Mouse (Mus musculus): ENCODE measurements at regions not wholly inside any gene's neighbourhood (a gene's known extent, or its start where the extent isn't known, plus 50 kb on each side); places are given as distances from the start of the nearest gene placed in this dataset.

- TF ChIP-seq CTCF (IDR thresholded peaks at IDR 0.05) (no peak), EP300 (IDR thresholded peaks at IDR 0.05) (no peak)
Measured at GRCm38 (mm10) chr9:98651681-98652080, 50.2 kb upstream of the Mrps22 start.

Data from lung, postnatal 0 days (tissue).